Mouse (Mus musculus) frontal cortex, postnatal 14 days (tissue): Measurements from ENCODE around the gene 1700113H08Rik.

Source experiments
- DNase-seq, 2 experiments: peaks; one replicate each; pipeline ENCODE4 v3.0.0; 2022; ENCODE audit warnings: low spot score in 2 of 2

The 1700113H08Rik gene

GRCm38 (mm10) chr10:87057500-87058250 lies at the start of gene 1700113H08Rik:
Gene 1700113H08Rik, plus strand, starts transcription at chr10:87058045.
- no peak for DNase-seq

- DNase-seq, result no peak
Measured at GRCm38 (mm10) chr10:87008215-87008499, 49.7 kb upstream of the 1700113H08Rik start.

GRCm38 (mm10) chr10:87012087-87012486 lies 45.8 kb upstream of the 1700113H08Rik start:
- no peak for DNase-seq

- no peak for DNase-seq
Measured at GRCm38 (mm10) chr10:87014391-87014965, 43.4 kb upstream of the 1700113H08Rik start.

- DNase-seq, result no peak
Measured at GRCm38 (mm10) chr10:87015403-87015802, 42.4 kb upstream of the 1700113H08Rik start.

- DNase-seq, result no peak
Measured at GRCm38 (mm10) chr10:87016151-87016692, 41.6 kb upstream of the 1700113H08Rik start.

GRCm38 (mm10) chr10:87018876-87019275 lies 39.0 kb upstream of the 1700113H08Rik start:
- DNase-seq, result no peak

GRCm38 (mm10) chr10:87020711-87021110 lies 37.1 kb upstream of the 1700113H08Rik start:
- peak in 1 of 2 experiments; percentile 20 for DNase-seq

- DNase-seq, result peak; percentile 56 to 82
Measured at GRCm38 (mm10) chr10:87024884-87025283, 33.0 kb upstream of the 1700113H08Rik start.

- DNase-seq, result no peak
Measured at GRCm38 (mm10) chr10:87032768-87033167, 25.1 kb upstream of the 1700113H08Rik start.

GRCm38 (mm10) chr10:87035866-87036265 lies 22.0 kb upstream of the 1700113H08Rik start:
- DNase-seq, result no peak

GRCm38 (mm10) chr10:87036271-87036703 lies 21.6 kb upstream of the 1700113H08Rik start:
- DNase-seq, result no peak

- DNase-seq, result no peak
Measured at GRCm38 (mm10) chr10:87037062-87037461, 20.8 kb upstream of the 1700113H08Rik start.

- DNase-seq, result no peak
Measured at GRCm38 (mm10) chr10:87039340-87039739, 18.5 kb upstream of the 1700113H08Rik start.

GRCm38 (mm10) chr10:87039800-87040199 lies 18.0 kb upstream of the 1700113H08Rik start:
- DNase-seq, result no peak

- no peak for DNase-seq
Measured at GRCm38 (mm10) chr10:87041265-87041664, 16.6 kb upstream of the 1700113H08Rik start.

- no peak for DNase-seq
Measured at GRCm38 (mm10) chr10:87045273-87045672, 12.6 kb upstream of the 1700113H08Rik start.

GRCm38 (mm10) chr10:87046469-87046868 lies 11.4 kb upstream of the 1700113H08Rik start:
- DNase-seq, result no peak

- no peak for DNase-seq
Measured at GRCm38 (mm10) chr10:87046931-87047468, 10.8 kb upstream of the 1700113H08Rik start.

GRCm38 (mm10) chr10:87049179-87049578 lies 8.7 kb upstream of the 1700113H08Rik start:
- DNase-seq, result no peak

GRCm38 (mm10) chr10:87051714-87052113 lies 6.1 kb upstream of the 1700113H08Rik start:
- no peak for DNase-seq

- peak; percentile 47 to 51 for DNase-seq
Measured at GRCm38 (mm10) chr10:87058251-87058925, 543 bp downstream of the 1700113H08Rik start.
